10 mouse cellular contexts compared by ENCODE assay signal in the genomic region with DNA sequence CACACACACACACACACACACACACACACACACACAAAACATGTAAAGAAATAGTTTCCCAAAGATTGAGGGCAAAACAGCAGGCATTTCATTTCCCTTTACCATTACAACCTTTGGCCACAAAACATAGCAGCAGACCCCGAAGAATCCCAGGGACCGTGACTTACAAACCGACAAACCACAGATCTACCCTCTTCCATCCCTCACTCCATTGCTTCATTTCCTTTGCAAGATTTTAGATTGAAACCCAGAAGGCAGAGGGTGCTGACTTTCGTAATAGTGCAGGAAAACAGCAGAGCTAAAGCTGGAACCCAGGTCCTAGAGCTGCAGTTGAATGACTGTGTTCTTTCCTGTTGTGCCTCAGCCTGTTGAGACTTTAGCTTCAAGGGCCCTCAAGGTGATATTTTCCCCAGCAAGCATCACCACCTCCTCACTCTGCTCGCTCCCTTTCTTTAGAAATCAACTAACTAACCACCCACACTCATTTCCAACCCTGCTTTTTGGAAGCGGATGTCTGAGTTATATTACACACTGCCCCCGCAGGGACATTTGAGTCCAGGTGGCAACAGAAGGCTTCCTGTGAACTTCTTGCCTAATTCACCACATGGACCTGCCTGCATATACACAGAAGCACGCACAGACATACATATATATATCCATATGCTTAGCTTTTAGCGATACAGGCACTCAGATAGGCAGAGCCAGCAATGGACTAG.
DNase-seq lines count a peak whose midpoint lies in the region; ATAC-seq lines count a peak whose summit lies in the region.
"Had no signal": no experiment of that assay in that cellular context is flagged by ENCODE, and none has a peak within 500 bp of the region (broad histone marks: within the 10 kb centered on the region; RNA-seq: fewer than 3 reads in every experiment).

No protein-coding gene starts in this region.

- intact Hi-C loops in heart, postnatal 25 days (cut with DNase I) = no loop called here

- DNase-seq in cerebellum, adult 11 months = peak; percentile 24
- DNase-seq in cerebellum, postnatal 10 days = no peak
- peak; percentile 65 to 79 for DNase-seq in left cerebral cortex, adult 18-20 months (ENCODE audit: low spot score in 2 of 2)
- peak; percentile 24 for DNase-seq in right cerebral cortex, postnatal 14 days
- DNase-seq in spleen, postnatal 14 days (ENCODE audit: low spot score in 2 of 2) = no peak
- DNase-seq in heart, postnatal 25 days (ENCODE audit: low spot score) = no peak
- DNase-seq in yolk sac, embryonic 10.5 days (ENCODE audit: low spot score) = no peak
- DNase-seq: lung, postnatal 10 days had no signal

- peak; percentile 98 for ATAC-seq in frontal cortex, adult (ENCODE audit: low TSS enrichment)
- ATAC-seq: hindbrain, postnatal 0 days had no signal

Comparison
In these comparisons a context has a peak if more than half of its experiments do, and no peak if none do; other contexts are left out.
1. DNase-seq: peak in cerebellum, adult 11 months (single experiment), left cerebral cortex, adult 18-20 months (2 of 2) and right cerebral cortex, postnatal 14 days (single experiment); none in cerebellum, postnatal 10 days (0 of 2), spleen, postnatal 14 days (0 of 2), heart, postnatal 25 days (single experiment) and yolk sac, embryonic 10.5 days (single experiment).